Mouse (Mus musculus) limb, embryonic 13.5 days (tissue): ENCODE results near the gene Ncam1. TPM values are rescaled to one million over a fixed set of nuclear protein-coding genes. Genes with fewer than 3 reads are reported as not detected.

ENCODE experiments used
- ATAC-seq: fragments of 200-750 bp; cut with Nextera tagmentation; 2 replicates; pipeline ENCODE4 v1.8.0; 2017; ENCODE audit warnings: low read depth, moderate number of reproducible peaks, moderate TSS enrichment; ENCODE audit not compliant: low FRiP score
- H3K27ac ChIP-seq: fragments of 300-500 bp; sonication (generic); 2 replicates; pipeline ENCODE4 v1.5.1; 2015; ENCODE audit warnings: inconsistent platforms, mild to moderate bottlenecking, moderate library complexity
- H3K27me3 ChIP-seq: fragments of 300-500 bp; sonication (generic); 2 replicates; pipeline ENCODE4 v1.6.1; 2015; ENCODE audit warnings: mild to moderate bottlenecking, inconsistent platforms
- H3K36me3 ChIP-seq: fragments of 300-500 bp; sonication (generic); 2 replicates; pipeline ENCODE4 v1.6.1; 2015; ENCODE audit warnings: inconsistent platforms, mild to moderate bottlenecking, moderate library complexity
- H3K4me1 ChIP-seq: fragments of 300-500 bp; sonication (generic); 2 replicates; pipeline ENCODE4 v1.6.1; 2015; ENCODE audit warnings: inconsistent platforms
- H3K4me2 ChIP-seq: fragments of 300-500 bp; sonication (generic); replicated peaks from 2 replicates; pipeline ENCODE4 v1.6.1; 2015; ENCODE audit warnings: inconsistent platforms, mild to moderate bottlenecking, moderate library complexity
- H3K4me3 ChIP-seq: fragments of 300-500 bp; sonication (generic); 2 replicates; pipeline ENCODE4 v1.5.1; 2015; ENCODE audit warnings: moderate library complexity, mild to moderate bottlenecking, inconsistent platforms
- H3K9ac ChIP-seq: fragments of 300-500 bp; sonication (generic); 2 replicates; pipeline ENCODE4 v1.6.1; 2015; ENCODE audit warnings: mild to moderate bottlenecking, inconsistent platforms
- H3K9me3 ChIP-seq: fragments of 300-500 bp; sonication (generic); 2 replicates; pipeline ENCODE4 v1.6.1; 2016; ENCODE audit warnings: inconsistent platforms
- WGBS: fragments of 180-500 bp; shearing (Covaris S2); methylation state at CpG from one replicate; pipeline ENCODE4 v1.1.7; 2015; 5-methylcytosine and 5-hydroxymethylcytosine counted together
- polyA plus RNA-seq: library from polyadenylated mRNA; unstranded; fragments of >200 nt; fragmentation: Nextera tagmentation; extraction: Ambion mirVana; gene quantifications from 2 replicates; pipeline ENCODE4 v1.2.1, GENCODE M21; 2015

Gene Ncam1
- polyA plus RNA-seq, 1 experiment from 2014 or later = 90.9 TPM

GRCm38 (mm10) chr9:49630336-49630735 is 168.4 kb downstream of the Ncam1 start:
- H3K9ac ChIP-seq = no peak overlapping the region
- WGBS = 67% methylated on average over 2 of the region's 2 CpGs
- ATAC-seq = no peak
- H3K4me3 ChIP-seq = no peak overlapping the region
- H3K4me1 ChIP-seq = peaks cover 7% of the 10 kb centered on the region
- H3K27me3 ChIP-seq = no peaks in the 10 kb centered on the region
- H3K36me3 ChIP-seq = no peaks in the 10 kb centered on the region
- no peak overlapping the region for H3K27ac ChIP-seq
- no peaks in the 10 kb centered on the region for H3K9me3 ChIP-seq
- H3K4me2 ChIP-seq = no peak overlapping the region

- 95% methylated on average over 6 of the region's 6 CpGs for WGBS
- Histone ChIP-seq H3K36me3 (no peaks in the 10 kb centered on the region), H3K27ac (no peak overlapping the region), H3K4me1 (peaks cover 7% of the 10 kb centered on the region), H3K9ac (no peak overlapping the region), H3K4me2 (no peak overlapping the region), H3K4me3 (no peak overlapping the region), H3K27me3 (no peaks in the 10 kb centered on the region), H3K9me3 (no peaks in the 10 kb centered on the region)
- no peak for ATAC-seq
Observed at GRCm38 (mm10) chr9:49624910-49625309, 173.8 kb downstream of the Ncam1 start.

GRCm38 (mm10) chr9:49623934-49624505 is 174.7 kb downstream of the Ncam1 start:
- H3K9ac ChIP-seq = no peak overlapping the region
- H3K9me3 ChIP-seq = no peaks in the 10 kb centered on the region
- peaks cover 7% of the 10 kb centered on the region for H3K4me1 ChIP-seq
- H3K27ac ChIP-seq = no peak overlapping the region
- no peak overlapping the region for H3K4me3 ChIP-seq
- 73% methylated on average over 3 of the region's 3 CpGs for WGBS
- H3K36me3 ChIP-seq = no peaks in the 10 kb centered on the region
- H3K4me2 ChIP-seq = no peak overlapping the region
- ATAC-seq = no peak
- no peaks in the 10 kb centered on the region for H3K27me3 ChIP-seq

GRCm38 (mm10) chr9:49622928-49623676 is 175.6 kb downstream of the Ncam1 start:
- 74% methylated on average over 9 of the region's 9 CpGs for whole genome bisulfite sequencing
- H3K4me2 ChIP-seq = no peak overlapping the region
- ATAC-seq = no peak
- H3K27ac ChIP-seq = no peak overlapping the region
- H3K9me3 ChIP-seq = no peaks in the 10 kb centered on the region
- H3K9ac ChIP-seq = no peak overlapping the region
- no peaks in the 10 kb centered on the region for H3K36me3 ChIP-seq
- no peak overlapping the region for H3K4me3 ChIP-seq
- H3K4me1 ChIP-seq = peaks cover 7% of the 10 kb centered on the region
- H3K27me3 ChIP-seq = no peaks in the 10 kb centered on the region

- WGBS = 95% methylated on average over 11 of the region's 11 CpGs
- Histone ChIP-seq H3K27ac (no peak overlapping the region), H3K4me3 (no peak overlapping the region), H3K4me1 (peaks cover 7% of the 10 kb centered on the region), H3K9ac (no peak overlapping the region), H3K9me3 (no peaks in the 10 kb centered on the region), H3K4me2 (no peak overlapping the region), H3K27me3 (no peaks in the 10 kb centered on the region), H3K36me3 (no peaks in the 10 kb centered on the region)
- ATAC-seq = no peak
Observed at GRCm38 (mm10) chr9:49621691-49622090, 177.0 kb downstream of the Ncam1 start.

GRCm38 (mm10) chr9:49618699-49619392 is 179.9 kb downstream of the Ncam1 start:
- Histone ChIP-seq H3K9me3 (no peaks in the 10 kb centered on the region), H3K4me2 (no peak overlapping the region), H3K4me3 (no peak overlapping the region), H3K27me3 (no peaks in the 10 kb centered on the region), H3K27ac (no peak overlapping the region), H3K36me3 (no peaks in the 10 kb centered on the region), H3K4me1 (no peaks in the 10 kb centered on the region), H3K9ac (no peak overlapping the region)
- WGBS = 74% methylated on average over 9 of the region's 9 CpGs
- ATAC-seq = no peak

- Histone ChIP-seq H3K9ac (no peak overlapping the region), H3K36me3 (no peaks in the 10 kb centered on the region), H3K4me1 (no peaks in the 10 kb centered on the region), H3K4me2 (no peak overlapping the region), H3K27ac (no peak overlapping the region), H3K27me3 (no peaks in the 10 kb centered on the region), H3K4me3 (no peak overlapping the region), H3K9me3 (no peaks in the 10 kb centered on the region)
- no peak for ATAC-seq
- WGBS = 88% methylated on average over 2 of the region's 2 CpGs
Observed at GRCm38 (mm10) chr9:49618266-49618665, 180.5 kb downstream of the Ncam1 start.

- H3K9me3 ChIP-seq = no peaks in the 10 kb centered on the region
- no peak overlapping the region for H3K4me2 ChIP-seq
- no peaks in the 10 kb centered on the region for H3K36me3 ChIP-seq
- no peaks in the 10 kb centered on the region for H3K27me3 ChIP-seq
- WGBS = 10% methylated on average over 3 of the region's 3 CpGs
- H3K27ac ChIP-seq = no peak overlapping the region
- no peaks in the 10 kb centered on the region for H3K4me1 ChIP-seq
- ATAC-seq = no peak
- H3K4me3 ChIP-seq = no peak overlapping the region
- no peak overlapping the region for H3K9ac ChIP-seq
Observed at GRCm38 (mm10) chr9:49617216-49617615, 181.5 kb downstream of the Ncam1 start.

- Histone ChIP-seq H3K36me3 (no peaks in the 10 kb centered on the region), H3K4me3 (no peak overlapping the region), H3K9me3 (no peaks in the 10 kb centered on the region), H3K4me1 (no peaks in the 10 kb centered on the region), H3K4me2 (no peak overlapping the region), H3K27ac (no peak overlapping the region), H3K9ac (no peak overlapping the region), H3K27me3 (no peaks in the 10 kb centered on the region)
- ATAC-seq = no peak
Observed at GRCm38 (mm10) chr9:49612387-49612786, 186.3 kb downstream of the Ncam1 start.

GRCm38 (mm10) chr9:49608191-49608590 is 190.5 kb downstream of the Ncam1 start:
- no peak overlapping the region for H3K4me3 ChIP-seq
- H3K9me3 ChIP-seq = no peaks in the 10 kb centered on the region
- H3K4me1 ChIP-seq = 0 out of 2 replicates have a peak, but pooled peaks cover 3% of the 10 kb centered on the region
- H3K9ac ChIP-seq = no peak overlapping the region
- H3K27ac ChIP-seq = no peak overlapping the region
- no peak for ATAC-seq
- H3K4me2 ChIP-seq = no peak overlapping the region
- 28% methylated on average over 2 of the region's 2 CpGs for WGBS
- no peaks in the 10 kb centered on the region for H3K27me3 ChIP-seq
- no peaks in the 10 kb centered on the region for H3K36me3 ChIP-seq

- no peaks in the 10 kb centered on the region for H3K9me3 ChIP-seq
- H3K4me2 ChIP-seq = no peak overlapping the region
- no peak overlapping the region for H3K4me3 ChIP-seq
- H3K36me3 ChIP-seq = no peaks in the 10 kb centered on the region
- no peak overlapping the region for H3K9ac ChIP-seq
- 44% methylated on average over 2 of the region's 2 CpGs for WGBS
- no peak for ATAC-seq
- no peaks in the 10 kb centered on the region for H3K27me3 ChIP-seq
- no peak overlapping the region for H3K27ac ChIP-seq
- H3K4me1 ChIP-seq = 0 out of 2 replicates have a peak, but pooled peaks cover 3% of the 10 kb centered on the region
Observed at GRCm38 (mm10) chr9:49606717-49607116, 192.0 kb downstream of the Ncam1 start.

GRCm38 (mm10) chr9:49606317-49606716 is 192.4 kb downstream of the Ncam1 start:
- Histone ChIP-seq H3K27me3 (no peaks in the 10 kb centered on the region), H3K4me2 (no peak overlapping the region), H3K4me1 (0 out of 2 replicates have a peak, but pooled peaks cover 3% of the 10 kb centered on the region), H3K27ac (no peak overlapping the region), H3K36me3 (no peaks in the 10 kb centered on the region), H3K4me3 (no peak overlapping the region), H3K9ac (no peak overlapping the region), H3K9me3 (no peaks in the 10 kb centered on the region)
- no peak for ATAC-seq
- 66% methylated on average over 5 of the region's 5 CpGs for WGBS
